Mouse (Mus musculus) bone marrow macrophage, adult 2 months (primary cell): ENCODE measurements around the gene Elovl5. TPM values are rescaled to one million over a fixed set of nuclear protein-coding genes. Genes with fewer than 3 reads are reported as not detected.

ENCODE experiments used
- H3K27ac ChIP-seq: 2 replicates; pipeline ENCODE4 v1.5.1; 2012; ENCODE audit warnings: low read depth, low read length; ENCODE audit not compliant: insufficient read depth
- H3K4me1 ChIP-seq: 2 replicates; pipeline ENCODE4 v1.6.1; 2012; ENCODE audit warnings: low read length; ENCODE audit not compliant: control insufficient read depth, insufficient read depth
- H3K4me3 ChIP-seq: 2 replicates; pipeline ENCODE4 v1.5.1; 2012; ENCODE audit warnings: mild to moderate bottlenecking, low read length, moderate library complexity; ENCODE audit not compliant: insufficient read depth
- CTCF ChIP-seq: IDR thresholded peaks from 2 replicates; pipeline ENCODE4 v1.5.1; 2012; ENCODE audit warnings: low read depth, mild to moderate bottlenecking, low read length, moderate library complexity
- POLR2A ChIP-seq: IDR thresholded peaks from 2 replicates; pipeline ENCODE4 v1.6.1; 2012; ENCODE audit warnings: mild to moderate bottlenecking, low read depth, low read length, borderline replicate concordance
- polyA plus RNA-seq: library from polyadenylated mRNA; stranded (reverse); fragments of >200 nt; gene quantifications from 2 replicates; pipeline ENCODE4 v1.2.4, GENCODE M21; 2012; ENCODE audit not compliant: missing spikeins, insufficient read depth, insufficient read length

The Elovl5 gene
- polyA plus RNA-seq, 1 experiment: 56.9 TPM

GRCm38 (mm10) chr9:77915791-77916190, 1.4 kb upstream of the Elovl5 start:
- Histone ChIP-seq H3K27ac (no peak overlapping the region), H3K4me3 (no peak overlapping the region), H3K4me1 (peaks cover 24% of the 10 kb centered on the region)
- TF ChIP-seq POLR2A (no peak), CTCF (no peak)

- TF ChIP-seq CTCF (no peak), POLR2A (no peak)
- H3K27ac ChIP-seq: 0 out of 2 replicates have a peak overlapping the region, but pooled peaks have one; percentile 5
- peaks cover 29% of the 10 kb centered on the region for H3K4me1 ChIP-seq
- H3K4me3 ChIP-seq: peak overlapping the region; percentile 76
These were observed 513 bp downstream of the Elovl5 start for GRCm38 (mm10) chr9:77917622-77918131.

- H3K4me3 ChIP-seq: peak overlapping the region; percentile 76
- H3K4me1 ChIP-seq: peaks cover 32% of the 10 kb centered on the region
- no peak overlapping the region for H3K27ac ChIP-seq
- TF ChIP-seq POLR2A (no peak), CTCF (no peak)
These were observed 1.0 kb downstream of the Elovl5 start for GRCm38 (mm10) chr9:77918211-77918610.

- Histone ChIP-seq H3K4me3 (no peak overlapping the region), H3K27ac (no peak overlapping the region), H3K4me1 (peaks cover 40% of the 10 kb centered on the region)
- TF ChIP-seq POLR2A (no peak), CTCF (no peak)
These were observed 2.0 kb downstream of the Elovl5 start for GRCm38 (mm10) chr9:77918961-77919670.

- TF ChIP-seq CTCF: no peak
- no peak for TF ChIP-seq POLR2A
- peaks cover 45% of the 10 kb centered on the region for H3K4me1 ChIP-seq
- no peak overlapping the region for H3K27ac ChIP-seq
- no peak overlapping the region for H3K4me3 ChIP-seq
These were observed 3.3 kb downstream of the Elovl5 start for GRCm38 (mm10) chr9:77920481-77920880.

- Histone ChIP-seq H3K27ac (no peak overlapping the region), H3K4me1 (peaks cover 49% of the 10 kb centered on the region), H3K4me3 (no peak overlapping the region)
- TF ChIP-seq CTCF: no peak
These were observed 4.4 kb downstream of the Elovl5 start for GRCm38 (mm10) chr9:77921366-77922260.

GRCm38 (mm10) chr9:77923774-77924173, 6.6 kb downstream of the Elovl5 start:
- Histone ChIP-seq H3K4me3 (no peak overlapping the region), H3K27ac (no peak overlapping the region), H3K4me1 (peaks cover 59% of the 10 kb centered on the region)
- TF ChIP-seq CTCF (no peak), POLR2A (no peak)

GRCm38 (mm10) chr9:77924199-77924598, 7.0 kb downstream of the Elovl5 start:
- Histone ChIP-seq H3K27ac (no peak overlapping the region), H3K4me1 (peaks cover 55% of the 10 kb centered on the region), H3K4me3 (no peak overlapping the region)
- no peak for TF ChIP-seq POLR2A
- no peak for TF ChIP-seq CTCF

- Histone ChIP-seq H3K4me3 (no peak overlapping the region), H3K4me1 (peaks cover 60% of the 10 kb centered on the region), H3K27ac (no peak overlapping the region)
- TF ChIP-seq CTCF (no peak), POLR2A (no peak)
These were observed 9.0 kb downstream of the Elovl5 start for GRCm38 (mm10) chr9:77926151-77926550.

GRCm38 (mm10) chr9:77926911-77927310, 9.7 kb downstream of the Elovl5 start:
- peaks cover 61% of the 10 kb centered on the region for H3K4me1 ChIP-seq
- no peak overlapping the region for H3K4me3 ChIP-seq
- H3K27ac ChIP-seq: no peak overlapping the region
- TF ChIP-seq POLR2A: no peak
